Mouse (Mus musculus): ENCODE measurements around the gene Gm1113. TPM values are rescaled to one million over a fixed set of nuclear protein-coding genes. Genes with fewer than 3 reads are reported as not detected.
A peak's percentile ranks its signal among the peaks of the same experiment; 100 is the strongest.

Gm1113 gene
- polyA plus RNA-seq, 1 experiment from 2014 or later: not detected

GRCm38 (mm10) chr9:35543099-35543860 lies 25.2 kb upstream of the Gm1113 start:
- H3K4me3 ChIP-seq: no peak overlapping the region
- WGBS: 88% methylated on average over 14 of the region's 14 CpGs
- no peak for DNase-seq (ENCODE audit: low spot score)
- H3K4me1 ChIP-seq: peaks cover 11% of the 10 kb centered on the region; the same call in 1 of the 2 replicates
- H3K27me3 ChIP-seq (replicated peaks; ENCODE audit: low read depth, poor library complexity, severe bottlenecking): no peaks in the 10 kb centered on the region
- H3K9me3 ChIP-seq: no peaks in the 10 kb centered on the region
- no peaks in the 10 kb centered on the region; the same call in 1 of the 2 replicates for H3K36me3 ChIP-seq (replicated peaks)
- no peak overlapping the region for H3K27ac ChIP-seq (replicated peaks)

- no peak for DNase-seq (ENCODE audit: low spot score)
- Histone ChIP-seq H3K27ac (replicated peaks) (no peak overlapping the region), H3K9me3 (no peaks in the 10 kb centered on the region), H3K36me3 (replicated peaks) (no peaks in the 10 kb centered on the region; the same call in 1 of the 2 replicates), H3K4me3 (no peak overlapping the region), H3K4me1 (peaks cover 20% of the 10 kb centered on the region; the same call in 1 of the 2 replicates), H3K27me3 (replicated peaks; ENCODE audit: low read depth, poor library complexity, severe bottlenecking) (no peaks in the 10 kb centered on the region)
- 76% methylated on average over 6 of the region's 6 CpGs for WGBS
Observed at GRCm38 (mm10) chr9:35541941-35542340, 23.9 kb upstream of the Gm1113 start.

DNA sequence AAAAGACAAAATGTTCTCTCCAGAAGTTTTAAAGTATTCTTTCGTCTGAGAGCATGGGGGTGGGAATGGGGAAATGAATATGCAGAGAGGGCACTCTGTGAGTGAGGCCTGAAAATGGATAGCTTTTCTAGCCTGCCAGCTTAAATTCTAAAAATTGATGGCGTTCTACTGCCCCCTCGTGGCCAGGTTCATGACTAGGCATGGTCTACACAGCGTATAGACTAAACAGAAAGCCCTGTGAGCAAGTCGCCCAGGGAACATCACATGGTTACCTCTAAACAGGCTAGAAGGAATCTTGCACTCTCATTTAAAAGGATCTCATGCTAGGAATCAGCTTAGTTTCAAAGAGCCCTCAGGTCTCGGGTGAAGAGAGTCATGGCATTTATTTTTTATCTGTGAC lies 23.4 kb upstream of the Gm1113 start:
- Histone ChIP-seq H3K9me3 (no peaks in the 10 kb centered on the region), H3K4me3 (no peak overlapping the region), H3K4me1 (peaks cover 20% of the 10 kb centered on the region; the same call in 1 of the 2 replicates), H3K27ac (replicated peaks) (no peak overlapping the region), H3K27me3 (replicated peaks; ENCODE audit: low read depth, poor library complexity, severe bottlenecking) (no peaks in the 10 kb centered on the region), H3K36me3 (replicated peaks) (no peaks in the 10 kb centered on the region; the same call in 1 of the 2 replicates)
- peak; percentile 87 for DNase-seq (ENCODE audit: low spot score)
- WGBS: 9% methylated on average over 6 of the region's 6 CpGs

DNA sequence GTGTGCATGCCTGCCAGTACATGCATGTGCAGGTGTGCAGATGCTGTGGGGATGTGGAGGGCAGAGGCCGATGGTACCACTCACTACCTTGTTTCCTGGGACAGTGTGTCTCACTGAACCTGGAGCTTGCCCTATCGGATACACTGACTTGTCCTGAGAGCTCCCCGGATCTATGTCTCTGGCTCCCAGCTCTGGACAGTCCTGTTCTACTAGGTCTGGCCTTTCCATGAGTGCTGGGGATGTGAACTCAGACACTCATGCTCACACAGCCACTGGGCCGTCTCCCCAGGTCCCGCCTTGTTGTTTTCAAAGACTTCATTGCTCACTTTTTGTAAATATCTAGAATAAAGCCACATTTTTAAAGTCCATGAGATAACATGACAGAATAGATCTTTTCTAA lies 23.0 kb upstream of the Gm1113 start:
- Histone ChIP-seq H3K9me3 (no peaks in the 10 kb centered on the region), H3K4me3 (no peak overlapping the region), H3K27ac (replicated peaks) (peak overlapping the region; percentile 19; the same call in 1 of the 2 replicates), H3K4me1 (peaks cover 20% of the 10 kb centered on the region; the same call in 1 of the 2 replicates), H3K36me3 (replicated peaks) (no peaks in the 10 kb centered on the region; the same call in 1 of the 2 replicates), H3K27me3 (replicated peaks; ENCODE audit: low read depth, poor library complexity, severe bottlenecking) (no peaks in the 10 kb centered on the region)
- no peak for DNase-seq (ENCODE audit: low spot score)
- WGBS: 81% methylated on average over 5 of the region's 5 CpGs

DNA sequence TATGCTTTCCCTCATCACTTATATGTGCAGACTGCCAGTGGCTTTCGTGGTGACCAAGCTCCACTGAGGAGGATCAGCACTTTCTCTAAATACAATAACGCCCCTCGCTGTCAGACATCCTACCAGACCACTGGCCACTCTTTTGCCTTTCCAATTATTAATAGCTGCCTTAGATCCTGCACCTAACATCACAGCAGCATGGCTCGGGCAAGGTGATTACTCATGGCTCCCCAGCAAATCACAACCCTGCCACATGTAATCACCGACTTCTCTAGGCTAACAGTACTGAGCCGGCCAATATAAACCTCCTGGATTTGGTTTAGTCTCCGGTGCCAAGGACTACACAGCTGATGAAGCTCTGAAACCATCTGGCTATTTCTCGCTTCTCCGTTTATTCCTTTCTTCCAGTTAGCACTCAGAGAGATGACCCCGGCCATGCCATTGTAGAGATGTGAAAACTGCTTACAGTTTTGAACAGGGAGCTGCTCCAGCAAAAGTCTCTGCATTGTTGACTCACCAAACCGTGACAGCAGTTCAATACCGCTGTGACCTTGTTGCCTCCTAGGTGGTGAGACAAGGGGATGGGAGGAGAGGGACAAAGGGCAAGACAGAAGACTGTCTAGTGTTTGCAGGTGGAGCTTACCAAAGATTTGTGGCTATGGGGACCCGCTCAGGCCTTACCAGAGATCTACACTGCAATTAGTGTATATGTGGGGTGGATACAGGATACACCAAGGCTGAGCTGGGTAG lies 21.1 kb upstream of the Gm1113 start:
- DNase-seq (ENCODE audit: low spot score): no peak

DNA sequence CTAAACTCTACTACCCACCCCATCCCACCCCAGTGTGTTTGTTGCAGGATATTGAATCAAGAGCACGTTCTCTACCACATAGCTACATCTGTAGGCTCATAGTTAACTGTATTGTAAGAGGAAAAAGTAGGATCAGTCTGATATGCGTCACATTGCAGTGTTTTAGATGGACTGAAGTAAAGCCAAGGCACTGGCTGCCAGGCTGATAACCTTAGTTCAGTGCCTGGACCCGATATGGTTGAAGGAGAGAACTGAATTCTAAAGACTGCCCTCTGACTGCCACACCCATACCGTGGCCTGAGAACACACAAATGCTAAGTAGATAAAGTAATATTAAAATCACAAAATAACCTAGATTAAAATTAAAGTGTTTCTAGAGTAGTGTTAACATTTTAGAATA lies 17.8 kb upstream of the Gm1113 start:
- Histone ChIP-seq H3K9me3 (no peaks in the 10 kb centered on the region), H3K36me3 (replicated peaks) (no peaks in the 10 kb centered on the region), H3K27me3 (replicated peaks; ENCODE audit: low read depth, poor library complexity, severe bottlenecking) (no peaks in the 10 kb centered on the region; the same call in 1 of the 2 replicates), H3K27ac (replicated peaks) (no peak overlapping the region), H3K4me3 (no peak overlapping the region), H3K4me1 (peaks cover 38% of the 10 kb centered on the region)
- WGBS: 86% methylated on average over 4 of the region's 4 CpGs
- no peak for DNase-seq (ENCODE audit: low spot score)

More for the DNA sequence above, 21.1 kb upstream of the Gm1113 start:
- H3K27me3 ChIP-seq (replicated peaks; ENCODE audit: low read depth, poor library complexity, severe bottlenecking): no peaks in the 10 kb centered on the region
- H3K4me1 ChIP-seq: peaks cover 25% of the 10 kb centered on the region
- H3K27ac ChIP-seq (replicated peaks): no peak overlapping the region
- H3K9me3 ChIP-seq: no peaks in the 10 kb centered on the region
- 82% methylated on average over 13 of the region's 13 CpGs for WGBS
- H3K36me3 ChIP-seq (replicated peaks): no peaks in the 10 kb centered on the region
- no peak overlapping the region for H3K4me3 ChIP-seq

DNA sequence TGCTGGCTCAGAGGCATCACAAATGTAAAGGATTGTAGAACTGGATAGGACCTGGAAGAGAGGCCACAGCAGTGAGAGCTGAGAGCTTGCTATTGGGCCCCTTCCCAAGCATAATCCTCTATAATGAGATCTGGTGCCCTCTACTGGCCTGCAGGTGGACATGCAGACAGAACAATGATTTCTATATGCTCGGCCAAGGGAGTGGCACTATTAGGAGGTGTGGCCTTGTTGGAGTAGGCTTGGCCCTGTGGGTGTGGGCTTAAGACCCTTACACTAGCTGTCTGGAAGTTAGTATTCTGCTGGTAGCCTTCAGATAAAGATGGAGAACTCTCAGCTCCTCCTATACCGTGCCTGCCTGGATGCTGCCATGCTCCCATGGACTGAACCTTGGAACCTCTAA lies 17.0 kb upstream of the Gm1113 start:
- WGBS: 5% methylated on average over 2 of the region's 2 CpGs
- H3K27ac ChIP-seq (replicated peaks): no peak overlapping the region
- peak; percentile 76 for DNase-seq (ENCODE audit: low spot score)

GRCm38 (mm10) chr9:35533266-35533665 lies 15.2 kb upstream of the Gm1113 start:
- Histone ChIP-seq H3K4me3 (no peak overlapping the region), H3K27ac (replicated peaks) (no peak overlapping the region), H3K4me1 (peaks cover 54% of the 10 kb centered on the region), H3K36me3 (replicated peaks) (no peaks in the 10 kb centered on the region), H3K27me3 (replicated peaks; ENCODE audit: low read depth, poor library complexity, severe bottlenecking) (no peaks in the 10 kb centered on the region; the same call in 1 of the 2 replicates), H3K9me3 (no peaks in the 10 kb centered on the region)
- 77% methylated on average over 9 of the region's 9 CpGs for WGBS
- DNase-seq (ENCODE audit: low spot score): no peak

More for the DNA sequence above, 17.0 kb upstream of the Gm1113 start:
- Histone ChIP-seq H3K4me3 (no peak overlapping the region), H3K27me3 (replicated peaks; ENCODE audit: low read depth, poor library complexity, severe bottlenecking) (no peaks in the 10 kb centered on the region; the same call in 1 of the 2 replicates), H3K9me3 (no peaks in the 10 kb centered on the region), H3K4me1 (peaks cover 45% of the 10 kb centered on the region), H3K36me3 (replicated peaks) (no peaks in the 10 kb centered on the region)

DNA sequence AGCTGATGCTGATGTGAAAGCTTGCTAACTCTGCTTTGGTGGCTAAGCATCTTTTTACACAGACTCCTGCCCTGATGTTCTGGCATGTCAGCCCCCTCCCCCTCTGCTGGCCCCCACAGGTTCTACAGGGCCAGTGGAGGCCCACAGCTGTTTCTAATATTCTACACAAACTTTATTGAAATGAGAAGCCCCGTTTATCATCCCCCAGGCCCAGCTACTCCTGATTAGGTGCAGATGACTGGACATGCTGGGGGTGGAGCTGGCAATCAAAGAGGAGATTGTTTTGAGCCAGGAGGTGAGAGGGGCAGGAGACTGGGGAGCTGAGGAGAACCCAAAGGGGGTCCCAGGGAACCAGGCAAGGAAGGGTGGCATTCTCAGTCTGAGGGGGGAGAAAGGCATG lies 11.7 kb upstream of the Gm1113 start:
- Histone ChIP-seq H3K27ac (replicated peaks) (peak overlapping the region; percentile 69), H3K9me3 (no peaks in the 10 kb centered on the region), H3K27me3 (replicated peaks; ENCODE audit: low read depth, poor library complexity, severe bottlenecking) (peaks cover 3% of the 10 kb centered on the region; the same call in 1 of the 2 replicates), H3K4me1 (peaks cover 44% of the 10 kb centered on the region), H3K36me3 (replicated peaks) (no peaks in the 10 kb centered on the region), H3K4me3 (0 out of 2 replicates have a peak overlapping the region, but pooled peaks have one; percentile 11)
- peak; percentile 89 for DNase-seq (ENCODE audit: low spot score)
- 7% methylated on average over 1 of the region's 1 CpGs for WGBS

GRCm38 (mm10) chr9:35529141-35529540 lies 11.1 kb upstream of the Gm1113 start:
- Histone ChIP-seq H3K36me3 (replicated peaks) (no peaks in the 10 kb centered on the region), H3K9me3 (no peaks in the 10 kb centered on the region), H3K27ac (replicated peaks) (peak overlapping the region; percentile 48; the same call in 1 of the 2 replicates), H3K4me3 (no peak overlapping the region), H3K4me1 (peaks cover 45% of the 10 kb centered on the region), H3K27me3 (replicated peaks; ENCODE audit: low read depth, poor library complexity, severe bottlenecking) (peaks cover 3% of the 10 kb centered on the region; the same call in 1 of the 2 replicates)
- DNase-seq (ENCODE audit: low spot score): no peak
- 58% methylated on average over 3 of the region's 3 CpGs for WGBS

DNA sequence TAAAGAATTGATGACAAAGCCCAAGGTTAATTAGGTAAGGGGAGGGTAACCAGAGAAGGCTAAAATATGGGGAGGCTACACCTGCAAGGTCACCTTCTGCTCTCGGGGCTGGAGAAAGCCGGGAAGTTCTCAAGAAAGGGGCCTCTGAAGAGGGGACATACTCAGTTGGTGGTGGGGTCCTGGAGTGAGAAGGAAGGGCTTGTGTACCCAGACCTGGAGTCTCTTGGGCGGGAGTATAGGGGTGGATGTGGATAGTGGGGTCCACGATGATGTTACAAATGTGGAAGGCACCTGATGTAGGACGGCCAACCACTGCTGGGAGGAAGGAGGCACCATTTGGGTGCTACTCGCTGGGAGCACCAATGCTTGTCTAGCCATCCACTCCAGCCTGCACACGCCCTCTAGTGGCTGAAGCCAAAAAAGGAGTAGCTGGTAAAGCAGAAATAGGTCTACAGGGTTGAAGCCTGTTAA lies 5.9 kb upstream of the Gm1113 start:
- peak; percentile 63 for DNase-seq (ENCODE audit: low spot score)
- H3K4me1 ChIP-seq: peaks cover 31% of the 10 kb centered on the region
- H3K27me3 ChIP-seq (replicated peaks; ENCODE audit: low read depth, poor library complexity, severe bottlenecking): peaks cover 10% of the 10 kb centered on the region; the same call in 1 of the 2 replicates
- no peaks in the 10 kb centered on the region for H3K36me3 ChIP-seq (replicated peaks)
- H3K4me3 ChIP-seq: no peak overlapping the region
- WGBS: 31% methylated on average over 7 of the region's 7 CpGs
- H3K27ac ChIP-seq (replicated peaks): 0 out of 2 replicates have a peak overlapping the region, but pooled peaks have one; percentile 35
- no peaks in the 10 kb centered on the region for H3K9me3 ChIP-seq

GRCm38 (mm10) chr9:35523541-35523940 lies 5.5 kb upstream of the Gm1113 start:
- peaks cover 10% of the 10 kb centered on the region; the same call in 1 of the 2 replicates for H3K27me3 ChIP-seq (replicated peaks; ENCODE audit: low read depth, poor library complexity, severe bottlenecking)
- no peak overlapping the region for H3K27ac ChIP-seq (replicated peaks)
- H3K4me1 ChIP-seq: peaks cover 27% of the 10 kb centered on the region
- no peaks in the 10 kb centered on the region for H3K36me3 ChIP-seq (replicated peaks)
- H3K4me3 ChIP-seq: no peak overlapping the region
- H3K9me3 ChIP-seq: no peaks in the 10 kb centered on the region
- WGBS: 42% methylated on average over 5 of the region's 5 CpGs
- peak; percentile 47 for DNase-seq (ENCODE audit: low spot score)
